Mouse (Mus musculus) heart, postnatal 0 days (tissue): ENCODE results near the gene Olfr784.
"Not testable (repeated sequence)": the region's sequence is repeated elsewhere in the genome, so short reads cannot be mapped to it uniquely, and the experiment has no call there.

Experiments used
- CTCF ChIP-seq: IDR thresholded peaks from 2 replicates; pipeline ENCODE4 v1.5.1; 2016; ENCODE audit warnings: antibody characterized with exemption, control low read depth, low read depth
- EP300 ChIP-seq: IDR thresholded peaks from 2 replicates; pipeline ENCODE4 v1.6.1; 2016; ENCODE audit warnings: antibody characterized with exemption, low read depth

DNA sequence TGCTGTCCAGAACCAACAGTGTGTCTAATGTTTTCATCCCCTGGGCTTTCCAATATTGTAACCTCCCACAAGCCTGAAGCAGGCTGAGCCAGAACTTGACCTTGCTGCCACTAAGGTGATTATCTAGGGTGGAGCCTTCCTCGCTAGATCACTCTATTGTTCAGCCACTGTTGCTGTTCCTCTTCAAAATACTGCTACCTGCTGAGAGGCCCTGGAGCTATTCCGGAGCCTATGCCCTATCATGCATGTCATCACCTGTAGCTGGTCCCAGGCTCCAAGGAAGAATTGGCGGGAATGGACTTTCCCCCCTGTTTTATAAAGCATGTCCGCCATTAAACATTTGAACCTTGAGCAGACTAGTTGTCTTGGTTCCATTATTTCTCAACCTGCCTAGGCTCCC, 27.4 kb upstream of the Olfr784 start:
- TF ChIP-seq CTCF, EP300: not testable (repeated sequence)
